Mouse (Mus musculus) large intestine, adult 2 months (tissue): ENCODE measurements around the gene Enoph1. TPM values are rescaled to one million over a fixed set of nuclear protein-coding genes. Genes with fewer than 3 reads are reported as not detected.

Experiments used
- DNase-seq: peaks from one replicate; pipeline ENCODE4 v3.0.0-alpha.2; 2012; ENCODE audit warnings: low read depth, low spot score
- WGBS: fragments of 180-500 bp; shearing (Covaris S2); methylation state at CpG from one replicate; pipeline ENCODE4 v1.1.7; 2018; 5-methylcytosine and 5-hydroxymethylcytosine counted together
- polyA plus RNA-seq: library from polyadenylated mRNA; depleted of rRNA; stranded (reverse); fragments of >200 nt; gene quantifications from 2 replicates; pipeline ENCODE4 v1.2.3, GENCODE M21; 2012

Enoph1 gene
- polyA plus RNA-seq, 1 experiment: 36.6 TPM

- WGBS: 28% methylated on average over 3 of the region's 3 CpGs
- DNase-seq: no peak
Measured at GRCm38 (mm10) chr5:100070255-100070654, 30.5 kb downstream of the Enoph1 start.

GRCm38 (mm10) chr5:100071541-100071940 lies 31.8 kb downstream of the Enoph1 start:
- 92% methylated on average over 5 of the region's 5 CpGs for WGBS
- DNase-seq: no peak

DNA sequence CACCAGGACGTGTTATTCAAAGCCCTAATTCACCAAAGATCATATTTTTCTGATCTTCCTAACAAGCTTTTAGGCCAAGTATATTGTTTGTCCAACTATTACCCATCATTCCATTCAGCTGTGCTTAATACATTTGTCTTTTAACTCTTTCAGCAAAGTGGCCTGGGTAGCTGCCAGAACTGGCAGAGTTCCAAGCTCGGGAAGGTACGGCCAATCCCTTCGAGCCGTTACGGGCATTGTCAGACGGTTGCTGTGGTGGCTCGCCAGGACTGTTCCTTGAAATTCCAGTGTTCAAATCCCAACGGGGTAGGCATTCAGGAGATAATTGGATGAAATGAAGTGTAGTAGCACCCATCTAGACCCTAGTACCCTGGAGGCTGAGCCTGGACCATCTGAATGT lies 32.8 kb downstream of the Enoph1 start:
- WGBS: 85% methylated on average over 9 of the region's 9 CpGs
- no peak for DNase-seq

DNA sequence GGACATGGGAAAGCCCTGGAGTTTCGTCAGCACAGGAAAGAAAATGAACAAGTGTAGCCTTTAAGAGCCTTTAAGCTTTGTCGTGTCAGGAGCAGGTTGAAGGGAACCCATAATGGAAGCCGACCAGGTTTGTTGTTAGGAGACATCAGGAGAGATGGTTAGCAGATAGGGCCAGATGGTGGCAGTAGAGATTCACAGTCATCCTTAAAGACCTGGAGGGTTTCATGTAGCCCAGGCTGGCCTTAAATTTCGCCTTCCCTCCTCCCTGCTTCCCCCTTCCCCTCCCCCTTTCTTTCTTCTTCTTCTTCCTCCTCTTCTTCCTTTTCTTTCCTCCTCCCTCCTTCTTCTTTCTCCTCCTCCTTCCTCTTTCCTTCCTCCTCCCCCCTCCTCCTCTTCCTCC lies 34.8 kb downstream of the Enoph1 start:
- DNase-seq: no peak
- 60% methylated on average over 4 of the region's 4 CpGs for WGBS

- DNase-seq: no peak
- WGBS: 24% methylated on average over 36 of the region's 36 CpGs
Measured at GRCm38 (mm10) chr5:100079040-100079930, 39.5 kb downstream of the Enoph1 start.

GRCm38 (mm10) chr5:100079931-100080275 lies 40.1 kb downstream of the Enoph1 start:
- WGBS: 76% methylated on average over 8 of the region's 8 CpGs
- no peak for DNase-seq

DNA sequence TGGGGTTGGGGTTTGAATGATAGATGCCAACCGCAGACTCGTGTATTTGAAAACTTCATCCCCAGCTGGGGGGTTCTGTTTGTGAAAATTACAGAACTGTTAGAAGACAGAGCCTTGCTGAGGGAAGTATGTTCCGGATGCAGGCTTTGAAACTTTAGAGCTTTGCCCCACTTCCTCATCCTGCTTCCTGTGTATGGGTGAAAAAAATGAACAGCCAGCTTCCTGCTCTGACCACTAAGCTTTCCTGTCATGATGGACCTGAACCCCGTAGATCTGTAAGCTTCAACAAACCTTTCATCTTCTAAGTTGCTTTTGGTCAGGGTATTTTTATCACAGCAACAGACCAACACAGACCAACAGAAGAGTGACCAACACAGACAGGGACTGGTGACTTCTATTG lies 42.2 kb downstream of the Enoph1 start:
- 88% methylated on average over 4 of the region's 4 CpGs for WGBS
- DNase-seq: no peak

DNA sequence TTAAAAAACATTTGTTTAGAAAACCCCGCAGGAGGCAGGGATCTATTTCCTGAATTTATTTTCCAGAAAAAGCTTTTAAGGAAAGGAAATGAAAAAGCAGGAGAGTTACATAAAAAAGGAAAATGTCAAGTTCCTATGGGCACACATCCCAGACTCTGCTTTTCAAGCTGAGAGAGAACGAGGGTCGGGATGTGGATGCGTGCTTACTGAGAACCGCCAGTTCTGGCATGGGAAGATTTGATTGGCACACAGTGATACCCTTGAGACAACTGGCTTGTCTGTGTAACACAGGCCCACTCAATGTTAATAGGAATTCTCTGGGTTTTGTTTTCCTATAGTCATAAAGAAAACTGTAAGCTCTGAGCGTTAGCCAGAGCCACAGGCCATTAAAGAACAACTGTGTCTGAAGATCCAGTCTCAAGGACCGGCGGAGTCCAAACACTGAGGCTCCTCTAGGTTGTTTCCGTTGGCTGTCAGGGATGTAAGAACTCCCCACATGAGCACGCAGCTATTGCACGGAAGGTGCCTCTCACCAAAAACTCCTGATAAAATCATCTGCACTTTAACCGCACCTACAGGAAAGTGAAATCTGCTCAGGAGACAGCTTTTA lies 44.3 kb downstream of the Enoph1 start:
- no peak for DNase-seq
- WGBS: 68% methylated on average over 12 of the region's 12 CpGs

- no peak for DNase-seq
- 27% methylated on average over 8 of the region's 8 CpGs for WGBS
Measured at GRCm38 (mm10) chr5:100085097-100085496, 45.3 kb downstream of the Enoph1 start.

DNA sequence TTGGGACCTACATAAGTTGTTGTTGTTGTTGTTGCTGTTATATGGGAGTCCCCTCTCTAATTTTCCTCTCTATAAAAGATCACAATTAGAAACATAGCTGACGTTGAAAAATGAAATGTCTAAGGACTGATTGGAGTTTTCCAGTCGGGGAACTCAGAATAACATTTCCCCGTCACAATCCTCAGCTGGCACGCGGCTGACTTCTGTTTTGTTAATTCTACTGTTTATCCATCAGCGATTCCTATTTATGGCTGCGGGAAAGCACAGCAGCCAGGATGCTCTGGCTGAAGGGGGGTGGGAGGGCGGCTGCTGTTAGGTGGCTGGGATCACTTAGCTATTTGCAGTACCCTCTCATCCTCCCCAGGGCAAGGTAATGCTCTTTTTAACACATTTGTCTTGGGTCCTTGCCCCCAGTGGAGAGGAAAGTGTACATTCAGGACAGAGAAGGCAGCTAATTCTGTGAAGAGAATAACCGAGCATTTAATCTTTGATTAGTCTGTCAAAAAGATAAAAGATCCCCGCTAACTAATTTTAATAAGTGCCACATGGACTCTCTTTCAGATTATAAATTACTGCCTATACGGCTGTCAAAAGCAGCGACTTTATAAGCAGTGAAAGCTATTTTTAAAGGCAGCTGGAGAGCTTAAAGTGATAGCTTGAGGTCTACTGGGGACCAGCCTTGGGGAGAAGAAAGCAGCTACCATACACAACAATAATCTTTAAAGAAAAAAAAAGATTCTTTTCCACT lies 50.9 kb downstream of the Enoph1 start:
- WGBS: 55% methylated on average over 12 of the region's 12 CpGs
- no peak for DNase-seq

GRCm38 (mm10) chr5:100091263-100091594 lies 51.4 kb downstream of the Enoph1 start:
- DNase-seq: no peak
- WGBS: 55% methylated on average over 10 of the region's 10 CpGs

GRCm38 (mm10) chr5:100091602-100092001 lies 51.8 kb downstream of the Enoph1 start:
- no peak for DNase-seq
- WGBS: 42% methylated on average over 17 of the region's 17 CpGs

DNA sequence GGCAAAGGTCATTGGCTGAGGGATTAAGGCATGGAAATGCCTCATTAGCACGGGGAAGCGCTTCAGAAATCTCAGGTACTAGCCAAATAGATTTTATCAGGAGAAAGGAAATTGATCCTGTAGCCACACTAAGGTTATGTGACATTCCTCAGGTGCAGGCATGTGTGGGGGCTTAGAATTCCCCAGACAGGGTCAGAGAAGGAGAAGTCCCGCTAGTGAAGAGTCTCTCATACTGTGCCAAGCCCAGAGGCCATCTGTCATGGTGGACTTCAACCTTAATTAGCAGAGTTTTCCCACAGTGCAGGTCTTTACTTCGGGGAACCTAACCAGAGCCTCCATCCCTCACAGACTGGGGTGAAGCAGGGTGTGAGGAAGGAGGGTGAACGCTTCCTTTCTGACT lies 57.2 kb downstream of the Enoph1 start:
- WGBS: 34% methylated on average over 5 of the region's 5 CpGs

GRCm38 (mm10) chr5:100097967-100098366 lies 58.2 kb downstream of the Enoph1 start:
- DNase-seq: no peak
- WGBS: 96% methylated on average over 4 of the region's 4 CpGs

More for the DNA sequence above, 57.2 kb downstream of the Enoph1 start:
- DNase-seq: no peak

- 83% methylated on average over 1 of the region's 1 CpGs for WGBS
- no peak for DNase-seq
Measured at GRCm38 (mm10) chr5:100102395-100102794, 62.6 kb downstream of the Enoph1 start.

DNA sequence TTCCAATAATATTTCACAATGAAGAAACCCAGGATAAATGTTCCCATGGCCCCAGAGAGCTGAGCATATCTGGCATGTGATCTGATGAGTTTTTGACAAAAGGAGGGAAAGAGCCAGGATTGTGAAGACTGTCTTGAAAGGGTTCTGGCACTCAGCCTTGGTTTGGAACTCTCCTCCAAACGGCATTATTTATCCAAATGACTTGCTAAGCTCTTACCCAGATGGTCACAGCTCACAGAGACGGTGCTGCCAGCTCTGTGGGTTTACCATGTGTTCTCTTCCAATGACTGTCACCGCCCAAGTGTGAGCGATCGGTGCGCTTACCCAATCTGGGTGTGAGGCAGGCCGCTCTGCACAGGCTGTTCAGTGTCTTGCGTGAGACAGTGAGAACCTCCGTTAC lies 69.1 kb downstream of the Enoph1 start:
- no peak for DNase-seq
- 76% methylated on average over 9 of the region's 9 CpGs for WGBS

- WGBS: 58% methylated on average over 7 of the region's 7 CpGs
- no peak for DNase-seq
Measured at GRCm38 (mm10) chr5:100109543-100110282, 69.9 kb downstream of the Enoph1 start.

GRCm38 (mm10) chr5:100110581-100110980 lies 70.8 kb downstream of the Enoph1 start:
- 62% methylated on average over 3 of the region's 3 CpGs for WGBS
- DNase-seq: no peak

DNA sequence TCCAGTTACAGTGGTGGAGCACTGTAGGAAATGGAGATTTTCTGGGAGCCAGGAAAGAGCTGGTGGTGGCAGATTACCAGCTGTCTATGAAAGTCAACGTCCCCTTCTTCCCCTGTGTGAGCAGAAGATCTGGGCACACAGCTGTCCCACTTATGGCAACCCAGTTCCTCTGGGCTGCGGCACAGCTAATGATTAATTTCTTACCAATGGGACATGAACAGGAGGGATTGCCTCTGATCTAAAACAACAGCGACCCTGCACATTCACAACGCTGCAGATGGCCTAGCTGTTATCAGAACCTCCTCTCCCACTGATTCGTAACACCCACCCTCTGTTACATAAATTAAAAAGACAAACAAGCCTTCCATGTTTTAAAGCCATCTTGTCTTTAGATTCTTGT lies 73.6 kb downstream of the Enoph1 start:
- WGBS: 39% methylated on average over 5 of the region's 5 CpGs
- DNase-seq: no peak
